9 mouse cellular contexts compared by ENCODE assay signal in genomic region chr6:29435940-29436451, GRCm38 (mm10). TPM values are rescaled to one million over a fixed set of nuclear protein-coding genes. Genes with fewer than 3 reads are reported as not detected.
A peak's percentile ranks its signal among the peaks of the same experiment; 100 is the strongest.
DNase-seq lines count a peak whose midpoint lies in the region; ATAC-seq and TF ChIP-seq lines count a peak whose summit lies in the region.
"Had no signal": no experiment of that assay in that cellular context is flagged by ENCODE, and none has a peak within 500 bp of the region (broad histone marks: within the 10 kb centered on the region; RNA-seq: fewer than 3 reads in every experiment).

No protein-coding gene starts in this region.

- 3% methylated on average over 6 of the region's 6 CpGs for WGBS in hindbrain, embryonic 14.5 days
- WGBS in neural tube, embryonic 13.5 days = 2% methylated on average over 6 of the region's 6 CpGs

- peak; percentile 69 for DNase-seq in NIH3T3 (ENCODE audit: low read depth)
- peak; percentile 67 for DNase-seq in gastrocnemius, adult 2 months
- peak; percentile 52 for DNase-seq in hindbrain, embryonic 14.5 days (ENCODE audit: low spot score)
- DNase-seq in adrenal gland, postnatal 25 days = no peak
- no peak for DNase-seq in right cerebral cortex, adult 18-20 months
- no peak for DNase-seq in right cerebral cortex, postnatal 4 days

- H3K9ac ChIP-seq in hindbrain, embryonic 14.5 days = 0 out of 2 replicates have a peak overlapping the region, but pooled peaks have one; percentile 16
- H3K9ac ChIP-seq in neural tube, embryonic 13.5 days = peak overlapping the region; percentile 71

- no peak for TF ChIP-seq CTCF in C2C12 (IDR thresholded peaks at IDR 0.05; ENCODE audit: control insufficient read depth, insufficient read depth, insufficient read length)
- no peak for TF ChIP-seq CTCF in gastrocnemius, adult 2 months (IDR thresholded peaks at IDR 0.05)

- H3ac ChIP-seq in C2C12 (ENCODE audit: control insufficient read depth, insufficient read length, low read depth) = peak overlapping the region; percentile 64

- ATAC-seq in hindbrain, embryonic 14.5 days (ENCODE audit: low FRiP score) = peak; percentile 47; the same call in 1 of the 2 replicates
- ATAC-seq in neural tube, embryonic 13.5 days (ENCODE audit: low read depth) = peak; percentile 76

- H3K36me3 ChIP-seq in C2C12 (ENCODE audit: control insufficient read depth, insufficient read depth) = peaks cover 36% of the 10 kb centered on the region
- H3K36me3 ChIP-seq in hindbrain, embryonic 14.5 days (replicated peaks; ENCODE audit: control insufficient read depth, insufficient read depth) = no peaks in the 10 kb centered on the region
- H3K36me3 ChIP-seq in neural tube, embryonic 13.5 days = no peaks in the 10 kb centered on the region

- H3K4me1 ChIP-seq in hindbrain, embryonic 14.5 days (replicated peaks; ENCODE audit: control insufficient read depth, insufficient read depth, low read length) = peaks cover 43% of the 10 kb centered on the region
- peaks cover 59% of the 10 kb centered on the region for H3K4me1 ChIP-seq in neural tube, embryonic 13.5 days (replicated peaks)

- peaks cover 47% of the 10 kb centered on the region for H3K79me2 ChIP-seq in C2C12 (ENCODE audit: control insufficient read depth, insufficient read depth)

- intact Hi-C loops in gastrocnemius, adult 2 months (cut with DNase I) = loop anchor here (5.0 kb wide), 1 partner anchor 74 kb away; no protein-coding TSS in a partner anchor

- H3K4me3 ChIP-seq in C2C12 (ENCODE audit: insufficient read depth, poor library complexity, severe bottlenecking) = peak overlapping the region; percentile 64
- H3K4me3 ChIP-seq in gastrocnemius, adult 2 months = peak overlapping the region; percentile 94
- peak overlapping the region; percentile 39; the same call in 1 of the 2 replicates for H3K4me3 ChIP-seq in hindbrain, embryonic 14.5 days (replicated peaks; ENCODE audit: low read length)
- peak overlapping the region; percentile 49 for H3K4me3 ChIP-seq in neural tube, embryonic 13.5 days

- H3K27ac ChIP-seq in gastrocnemius, adult 2 months = peak overlapping the region; percentile 99
- H3K27ac ChIP-seq in hindbrain, embryonic 14.5 days = peak overlapping the region; percentile 82
- H3K27ac ChIP-seq in neural tube, embryonic 13.5 days (replicated peaks) = peak overlapping the region; percentile 89

- H3K4me2 ChIP-seq in hindbrain, embryonic 14.5 days (replicated peaks) = peak overlapping the region; percentile 67
- H3K4me2 ChIP-seq in neural tube, embryonic 13.5 days = peak overlapping the region; percentile 71

- peaks cover 22% of the 10 kb centered on the region for H3K79me3 ChIP-seq in C2C12 (ENCODE audit: low read depth)

- H3K27me3 ChIP-seq in C2C12 (ENCODE audit: control insufficient read depth, insufficient read depth, insufficient read length) = no peaks in the 10 kb centered on the region
- H3K27me3 ChIP-seq in hindbrain, embryonic 14.5 days (ENCODE audit: control insufficient read depth, insufficient read depth, low read length) = peaks cover 38% of the 10 kb centered on the region
- H3K27me3 ChIP-seq in neural tube, embryonic 13.5 days = peaks cover 42% of the 10 kb centered on the region

- no peaks in the 10 kb centered on the region for H3K9me3 ChIP-seq in hindbrain, embryonic 14.5 days (ENCODE audit: control insufficient read depth, low read length)
- H3K9me3 ChIP-seq in neural tube, embryonic 13.5 days = no peaks in the 10 kb centered on the region

TF ChIP-seq in C2C12, 6 proteins besides CTCF, POLR2A, EP300 and RAD21:
- peak; percentile 12 for TF ChIP-seq MAX (IDR thresholded peaks at IDR 0.05)
- peak; percentile 39 for TF ChIP-seq MYOD1 (IDR thresholded peaks at IDR 0.05; ENCODE audit: control insufficient read depth, insufficient read length, low read depth)
- TF ChIP-seq USF1 (IDR thresholded peaks at IDR 0.05; ENCODE audit: low read depth) = no peak
- TF ChIP-seq FOSL1 (IDR thresholded peaks at IDR 0.05; ENCODE audit: insufficient read depth, low read length, poor library complexity, severe bottlenecking) = no peak
- TF ChIP-seq CEBPB (IDR thresholded peaks at IDR 0.05; ENCODE audit: low read depth) = no peak
- TF ChIP-seq MYOG (IDR thresholded peaks at IDR 0.05; ENCODE audit: control insufficient read depth, extremely low read depth, insufficient read length) = no peak
TF ChIP-seq in C2C12: peak in this region for 2.

RNA-seq across cellular contexts. Expression of gene Flnc, which starts 2.9 kb away (rescaled TPM):
- 51.0 TPM for polyA plus RNA-seq in C2C12 (2012; fragmentation: generic; extraction: Trizol)
- 100 to 1,000 TPM; 285 to 430 TPM for total RNA-seq in gastrocnemius, adult 2 months (2021)
- 4.8 and 6.8 TPM in 2 replicates for polyA plus RNA-seq in hindbrain, embryonic 14.5 days (2014; fragmentation: Nextera tagmentation; extraction: Ambion mirVana)
- 7.0 and 8.1 TPM in 2 replicates for polyA plus RNA-seq in neural tube, embryonic 13.5 days (2015; fragmentation: Nextera tagmentation; extraction: Ambion mirVana)
- 1.4 and 1.8 TPM in 2 replicates for total RNA-seq in adrenal gland, postnatal 25 days (2021)

RNA-seq across cellular contexts. Expression of gene Atp6v1f, which starts 31.5 kb away (rescaled TPM):
- polyA plus RNA-seq in C2C12 (2012; fragmentation: generic; extraction: Trizol) = 210 TPM
- total RNA-seq in gastrocnemius, adult 2 months (2021) = 100 to 1,000 TPM; 110 to 112 TPM
- polyA plus RNA-seq in hindbrain, embryonic 14.5 days (2014; fragmentation: Nextera tagmentation; extraction: Ambion mirVana) = 319 and 346 TPM in 2 replicates
- 271 and 332 TPM in 2 replicates for polyA plus RNA-seq in neural tube, embryonic 13.5 days (2015; fragmentation: Nextera tagmentation; extraction: Ambion mirVana)
- total RNA-seq in adrenal gland, postnatal 25 days (2021) = 195 TPM in 2 replicates

RNA-seq across cellular contexts. Expression of gene Atp6v1fnb, which starts 35.2 kb away (rescaled TPM):
- polyA plus RNA-seq in C2C12 (2012; fragmentation: generic; extraction: Trizol) = not detected
- not detected for total RNA-seq in gastrocnemius, adult 2 months (2021)
- 0.70 TPM in 1 of 2 replicates, not detected in the other for polyA plus RNA-seq in hindbrain, embryonic 14.5 days (2014; fragmentation: Nextera tagmentation; extraction: Ambion mirVana)
- 0.79 TPM in 1 of 2 replicates, not detected in the other for polyA plus RNA-seq in neural tube, embryonic 13.5 days (2015; fragmentation: Nextera tagmentation; extraction: Ambion mirVana)
- not detected in 2 replicates for total RNA-seq in adrenal gland, postnatal 25 days (2021)
- polyA plus RNA-seq: spleen, adult 2 months had no signal

RNA-seq across cellular contexts. Expression of gene Ccdc136, which starts 39.9 kb away (rescaled TPM):
- polyA plus RNA-seq in C2C12 (2012; fragmentation: generic; extraction: Trizol) = 8.1 TPM
- 10 to 100 TPM in 1 of 2 experiments, 1 to 10 TPM in 1; 9.6 to 10.5 TPM for total RNA-seq in gastrocnemius, adult 2 months (2021)
- 53.2 and 55.7 TPM in 2 replicates for polyA plus RNA-seq in hindbrain, embryonic 14.5 days (2014; fragmentation: Nextera tagmentation; extraction: Ambion mirVana)
- polyA plus RNA-seq in neural tube, embryonic 13.5 days (2015; fragmentation: Nextera tagmentation; extraction: Ambion mirVana) = 45.0 and 45.5 TPM in 2 replicates
- total RNA-seq in adrenal gland, postnatal 25 days (2021) = 3.6 and 4.7 TPM in 2 replicates

RNA-seq across cellular contexts. Expression of gene Opn1sw, which starts 47.7 kb away (rescaled TPM):
- polyA plus RNA-seq in C2C12 (2012; fragmentation: generic; extraction: Trizol) = 0.06 TPM
- total RNA-seq in gastrocnemius, adult 2 months (2021) = under 1 TPM; 0.17 to 0.18 TPM
- polyA plus RNA-seq in hindbrain, embryonic 14.5 days (2014; fragmentation: Nextera tagmentation; extraction: Ambion mirVana) = 0.46 and 0.48 TPM in 2 replicates
- 0.25 and 0.34 TPM in 2 replicates for polyA plus RNA-seq in neural tube, embryonic 13.5 days (2015; fragmentation: Nextera tagmentation; extraction: Ambion mirVana)
- 0.12 TPM in 1 of 2 replicates, not detected in the other for total RNA-seq in adrenal gland, postnatal 25 days (2021)
- polyA plus RNA-seq: spleen, adult 2 months had no signal

Comparison
In these comparisons a context has a peak if more than half of its experiments do, and no peak if none do; other contexts are left out.
1. H3K4me3 ChIP-seq: peak in every context shown above with its lines; median percentile 94 in gastrocnemius, adult 2 months; 64 in C2C12; 49 in neural tube, embryonic 13.5 days; 39 in hindbrain, embryonic 14.5 days.
2. DNase-seq: peak in NIH3T3 (single experiment), gastrocnemius, adult 2 months (single experiment) and hindbrain, embryonic 14.5 days (single experiment); none in adrenal gland, postnatal 25 days (single experiment), right cerebral cortex, adult 18-20 months (single experiment) and right cerebral cortex, postnatal 4 days (single experiment).
3. Peak in every context shown above with its lines, with median percentiles within 50 percentile points of each other: H3K27ac ChIP-seq.